Comparison of ENCODE assay signal across 8 mouse cellular contexts in the genomic region with DNA sequence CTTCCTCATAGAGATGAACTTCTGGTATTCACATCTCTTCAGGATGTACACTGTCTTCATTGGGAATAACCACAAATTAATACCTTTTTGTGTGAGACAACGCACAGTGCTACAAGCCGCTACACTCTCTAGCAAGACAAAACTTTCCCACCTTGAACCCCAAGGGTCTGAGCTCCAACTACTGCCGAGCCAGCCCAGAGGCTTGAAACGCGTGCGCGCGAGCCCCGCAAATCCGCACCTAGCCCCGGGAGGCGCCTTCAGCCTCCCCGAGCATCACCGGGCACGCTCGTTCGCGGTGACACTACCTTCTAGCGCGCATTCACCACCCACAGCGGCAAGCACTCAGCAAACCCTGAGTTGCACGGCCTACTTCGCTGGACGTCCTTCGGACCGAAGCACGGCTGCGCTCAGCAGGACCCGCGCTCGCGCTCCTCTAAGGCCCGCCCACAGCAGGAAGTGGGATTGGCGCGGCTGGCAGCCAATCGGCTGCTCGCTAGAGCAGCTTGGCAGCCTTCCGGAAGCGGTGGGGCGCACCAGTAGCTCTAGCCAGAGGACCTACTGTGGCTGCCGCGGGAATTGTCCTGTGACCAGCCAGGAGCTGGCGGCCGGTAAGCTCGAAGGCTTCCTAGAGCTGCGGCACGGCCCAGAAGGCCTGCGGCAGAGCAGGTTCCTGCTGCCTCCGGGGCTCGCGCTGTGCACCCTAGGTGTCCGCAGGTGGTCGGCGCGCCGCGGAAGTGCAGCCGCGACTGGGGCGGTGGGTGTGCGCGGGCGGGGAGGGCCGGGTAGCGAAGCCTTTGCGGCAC. TPM values are rescaled to one million over a fixed set of nuclear protein-coding genes. Genes with fewer than 3 reads are reported as not detected.
DNase-seq lines count a peak whose midpoint lies in the region; ATAC-seq lines count a peak whose summit lies in the region.

A gene (minus strand): TSS at position 438 of the 803 bp plus-strand sequence.
A gene (plus strand): TSS at position 515 of the 803 bp plus-strand sequence.
A gene (plus strand): TSS at position 531 of the 803 bp plus-strand sequence.

- H3K4me3 ChIP-seq in intestine, embryonic 14.5 days (ENCODE audit: low read depth, low read length): peak within 1 kb of the TSS; percentile 83

- no peaks in the 10 kb centered on the region for H3K27me3 ChIP-seq in intestine, embryonic 14.5 days (replicated peaks; ENCODE audit: control insufficient read depth, insufficient read depth, low read length)

- H3K36me3 ChIP-seq in intestine, embryonic 14.5 days (ENCODE audit: control insufficient read depth, insufficient read depth, low read length): no peaks in the 10 kb centered on the region

- H3K4me2 ChIP-seq in intestine, embryonic 14.5 days (ENCODE audit: low read length): peak within 1 kb of the TSS; percentile 70

- no peaks in the 10 kb centered on the region for H3K4me1 ChIP-seq in intestine, embryonic 14.5 days (replicated peaks; ENCODE audit: control insufficient read depth, insufficient read depth, low read length)

- ATAC-seq in intestine, embryonic 14.5 days (replicated peaks; ENCODE audit: low FRiP score, low TSS enrichment, low read depth): peak; percentile 100

- under 1% methylated on average over 66 of the region's 66 CpGs for WGBS in intestine, embryonic 14.5 days

- peak within 1 kb of the TSS; percentile 69 for H3K9ac ChIP-seq in intestine, embryonic 14.5 days (ENCODE audit: low read length)

- DNase-seq in adrenal gland, adult 18-20 months (ENCODE audit: low spot score in 2 of 2): peak; percentile 93 to 95
- peak; percentile 97 for DNase-seq in embryo, embryonic 11 days
- DNase-seq in gastrocnemius, postnatal 25 days: peak; percentile 94
- DNase-seq in intestine, embryonic 14.5 days (ENCODE audit: low spot score): peak; percentile 98
- peak; percentile 92 to 95 for DNase-seq in left cerebral cortex, postnatal 14 days (ENCODE audit: low spot score in 2 of 2)
- peak; percentile 97 for DNase-seq in mesoderm, embryonic 11.5 days (ENCODE audit: low read depth, low spot score)
- peak; percentile 92 to 93 for DNase-seq in right cerebral cortex, postnatal 36 days (ENCODE audit: low spot score in 2 of 2)
- peak; percentile 92 for DNase-seq in yolk sac, embryonic 10.5 days (ENCODE audit: low spot score)

- H3K9me3 ChIP-seq in intestine, embryonic 14.5 days (ENCODE audit: control insufficient read depth, low read length): no peaks in the 10 kb centered on the region

- intact Hi-C loops in left cerebral cortex, postnatal 14 days (cut with DNase I): loop anchor here (5.0 kb wide), 1 partner anchor 56 kb away; a partner anchor contains a TSS

- peak within 1 kb of the TSS; percentile 86 for H3K27ac ChIP-seq in intestine, embryonic 14.5 days (ENCODE audit: low read depth)

RNA-seq across cellular contexts. Expression of the first gene that starts in this region (rescaled TPM):
- 1 to 10 TPM; 4.5 to 5.2 TPM for total RNA-seq in adrenal gland, adult 18-20 months (2021)
- 1 to 10 TPM; 3.2 to 4.9 TPM for total RNA-seq in gastrocnemius, postnatal 25 days (2021)
- polyA plus RNA-seq in intestine, embryonic 14.5 days (2014; fragmentation: Nextera tagmentation; extraction: Ambion mirVana): 16.7 and 19.8 TPM in 2 replicates
- 10 to 100 TPM; 11.2 to 13.9 TPM for total RNA-seq in left cerebral cortex, postnatal 14 days (2021)

RNA-seq across cellular contexts. Expression of the second gene that starts in this region (rescaled TPM):
- 10 to 100 TPM; 14.1 to 19.5 TPM for total RNA-seq in adrenal gland, adult 18-20 months (2021)
- 1 to 10 TPM; 4.4 to 4.8 TPM for total RNA-seq in gastrocnemius, postnatal 25 days (2021)
- polyA plus RNA-seq in intestine, embryonic 14.5 days (2014; fragmentation: Nextera tagmentation; extraction: Ambion mirVana): 51.4 and 51.7 TPM in 2 replicates
- 1 to 10 TPM; 5.6 to 7.1 TPM for total RNA-seq in left cerebral cortex, postnatal 14 days (2021)

RNA-seq across cellular contexts. Expression of the third gene that starts in this region (rescaled TPM):
- total RNA-seq in adrenal gland, adult 18-20 months (2021): 1 to 10 TPM; 1.8 TPM
- 1 to 10 TPM; 1.4 to 2.3 TPM for total RNA-seq in gastrocnemius, postnatal 25 days (2021)
- polyA plus RNA-seq in intestine, embryonic 14.5 days (2014; fragmentation: Nextera tagmentation; extraction: Ambion mirVana): not detected in 2 replicates
- 1 to 10 TPM in 1 of 2 experiments, not detected in 1; 1.1 TPM for total RNA-seq in left cerebral cortex, postnatal 14 days (2021)

Comparison
In these comparisons a context has a peak if more than half of its experiments do, and no peak if none do; other contexts are left out.
1. Peak in every context shown above with its lines: DNase-seq, ATAC-seq, H3K4me3 ChIP-seq and H3K27ac ChIP-seq.